8 mouse cellular contexts compared by ENCODE assay signal in genomic region chr4:56989431-56990214, GRCm38 (mm10). TPM values are rescaled to one million over a fixed set of nuclear protein-coding genes. Genes with fewer than 3 reads are reported as not detected.
DNase-seq lines count a peak whose midpoint lies in the region; ATAC-seq lines count a peak whose summit lies in the region.

No protein-coding gene starts in this region.

- H3K27me3 ChIP-seq in liver, embryonic 11.5 days (replicated peaks; ENCODE audit: control insufficient read depth, insufficient read depth, low read length) = peaks cover 45% of the 10 kb centered on the region
- H3K27me3 ChIP-seq in intestine, embryonic 15.5 days (replicated peaks) = peaks cover 23% of the 10 kb centered on the region
- H3K27me3 ChIP-seq in stomach, embryonic 16.5 days (ENCODE audit: control insufficient read depth, insufficient read depth, low read length) = peaks cover 22% of the 10 kb centered on the region

- H3K9ac ChIP-seq in liver, embryonic 11.5 days (ENCODE audit: low read depth, low read length) = no peak overlapping the region
- H3K9ac ChIP-seq in intestine, embryonic 15.5 days = peak overlapping the region; percentile 42
- peak overlapping the region; percentile 76 for H3K9ac ChIP-seq in stomach, embryonic 16.5 days (ENCODE audit: low read length)

- DNase-seq in liver, embryonic 11.5 days (ENCODE audit: low spot score) = no peak
- no peak for DNase-seq in liver
- peak; percentile 40 for DNase-seq in embryo, embryonic 10.5 days (ENCODE audit: low spot score)
- peak; percentile 17 for DNase-seq in mesoderm, embryonic 11.5 days (ENCODE audit: low read depth, low spot score)
- DNase-seq in adrenal gland, postnatal 4 days (ENCODE audit: low spot score in 2 of 2) = no peak

- H3K27ac ChIP-seq in liver, embryonic 11.5 days (ENCODE audit: low read depth, low read length) = no peak overlapping the region
- H3K27ac ChIP-seq in intestine, embryonic 15.5 days = no peak overlapping the region
- no peak overlapping the region for H3K27ac ChIP-seq in stomach, embryonic 16.5 days (ENCODE audit: low read length)

- peak overlapping the region; percentile 85 for H3K4me2 ChIP-seq in liver, embryonic 11.5 days
- peak overlapping the region; percentile 97 for H3K4me2 ChIP-seq in intestine, embryonic 15.5 days (replicated peaks)
- peak overlapping the region; percentile 97 for H3K4me2 ChIP-seq in stomach, embryonic 16.5 days (ENCODE audit: low read depth, low read length)

- H3K4me3 ChIP-seq in liver, embryonic 11.5 days (ENCODE audit: low read depth, low read length) = peak overlapping the region; percentile 55
- H3K4me3 ChIP-seq in intestine, embryonic 15.5 days (replicated peaks) = peak overlapping the region; percentile 55
- H3K4me3 ChIP-seq in stomach, embryonic 16.5 days (replicated peaks; ENCODE audit: low read length) = peak overlapping the region; percentile 63

- H3K9me3 ChIP-seq in liver, embryonic 11.5 days (ENCODE audit: control insufficient read depth, low read length) = no peaks in the 10 kb centered on the region
- H3K9me3 ChIP-seq in intestine, embryonic 15.5 days = no peaks in the 10 kb centered on the region
- 0 out of 2 replicates have a peak, but pooled peaks cover 7% of the 10 kb centered on the region for H3K9me3 ChIP-seq in stomach, embryonic 16.5 days (replicated peaks; ENCODE audit: control insufficient read depth, low read length)

- H3K36me3 ChIP-seq in liver, embryonic 11.5 days (ENCODE audit: control insufficient read depth, insufficient read depth, low read length) = no peaks in the 10 kb centered on the region
- H3K36me3 ChIP-seq in intestine, embryonic 15.5 days = no peaks in the 10 kb centered on the region
- H3K36me3 ChIP-seq in stomach, embryonic 16.5 days (ENCODE audit: control insufficient read depth, insufficient read depth, low read length) = no peaks in the 10 kb centered on the region

- H3K4me1 ChIP-seq in liver, embryonic 11.5 days (replicated peaks; ENCODE audit: control insufficient read depth, insufficient read depth, low read length) = peaks cover 3% of the 10 kb centered on the region; the same call in 1 of the 2 replicates
- H3K4me1 ChIP-seq in intestine, embryonic 15.5 days (replicated peaks) = peaks cover 4% of the 10 kb centered on the region; the same call in 1 of the 2 replicates
- no peaks in the 10 kb centered on the region for H3K4me1 ChIP-seq in stomach, embryonic 16.5 days (ENCODE audit: control insufficient read depth, insufficient read depth, low read length)

- no peak for ATAC-seq in liver, embryonic 11.5 days (replicated peaks; ENCODE audit: low FRiP score)
- ATAC-seq in intestine, embryonic 15.5 days = peak; percentile 47
- ATAC-seq in stomach, embryonic 16.5 days (ENCODE audit: insufficient read depth, low FRiP score) = peak; percentile 21; the same call in 1 of the 2 replicates
- no peak for ATAC-seq in activated CD4-positive, CD25-positive, alpha-beta regulatory T cell, adult 4 months

- WGBS in liver, embryonic 11.5 days = 5% methylated on average over 45 of the region's 45 CpGs
- 5% methylated on average over 45 of the region's 45 CpGs for WGBS in intestine, embryonic 15.5 days
- WGBS in stomach, embryonic 16.5 days = 5% methylated on average over 45 of the region's 45 CpGs

RNA-seq across cellular contexts. Expression of gene Frrs1l, which starts 0.6 kb away (rescaled TPM):
- polyA plus RNA-seq in liver, embryonic 11.5 days (2014; fragmentation: Nextera tagmentation; extraction: Ambion mirVana) = 0.09 and 0.33 TPM in 2 replicates
- 0.78 and 0.92 TPM in 2 replicates for polyA plus RNA-seq in intestine, embryonic 15.5 days (2015; fragmentation: Nextera tagmentation; extraction: Ambion mirVana)
- 0.60 and 0.71 TPM in 2 replicates for polyA plus RNA-seq in stomach, embryonic 16.5 days (2015; fragmentation: Nextera tagmentation; extraction: Ambion mirVana)
- polyA plus RNA-seq in activated CD4-positive, CD25-positive, alpha-beta regulatory T cell, adult 4 months (2017; shearing (Covaris generic)) = under 1 TPM in 1 of 2 experiments, not detected in 1; 0.16 TPM
- total RNA-seq in adrenal gland, postnatal 4 days (2021) = under 1 TPM; 0.84 to 0.99 TPM

RNA-seq across cellular contexts. Expression of gene Tmem245, which starts 42.4 kb away (rescaled TPM):
- 6.4 and 7.2 TPM in 2 replicates for polyA plus RNA-seq in liver, embryonic 11.5 days (2014; fragmentation: Nextera tagmentation; extraction: Ambion mirVana)
- 9.9 and 11.0 TPM in 2 replicates for polyA plus RNA-seq in intestine, embryonic 15.5 days (2015; fragmentation: Nextera tagmentation; extraction: Ambion mirVana)
- 5.7 and 5.8 TPM in 2 replicates for polyA plus RNA-seq in stomach, embryonic 16.5 days (2015; fragmentation: Nextera tagmentation; extraction: Ambion mirVana)
- 1 to 10 TPM; 5.1 to 5.7 TPM for polyA plus RNA-seq in activated CD4-positive, CD25-positive, alpha-beta regulatory T cell, adult 4 months (2017; shearing (Covaris generic))
- total RNA-seq in adrenal gland, postnatal 4 days (2021) = 10 to 100 TPM; 40.9 to 43.7 TPM

Comparison
In these comparisons a context has a peak if more than half of its experiments do, and no peak if none do; other contexts are left out.
1. ATAC-seq: peak in intestine, embryonic 15.5 days (single experiment) and stomach, embryonic 16.5 days (single experiment); none in liver, embryonic 11.5 days (single experiment) and activated CD4-positive, CD25-positive, alpha-beta regulatory T cell, adult 4 months (single experiment).
2. DNase-seq: peak in embryo, embryonic 10.5 days (single experiment) and mesoderm, embryonic 11.5 days (single experiment); none in liver, embryonic 11.5 days (single experiment), liver (single experiment) and adrenal gland, postnatal 4 days (0 of 2).
3. Peak in every context shown above with its lines, with median percentiles within 50 percentile points of each other: H3K4me2 ChIP-seq and H3K4me3 ChIP-seq.